In genomic region chr6:52177806-52178205, GRCm38 (mm10) we compare ENCODE assay signal across 14 mouse cellular contexts. TPM values are rescaled to one million over a fixed set of nuclear protein-coding genes. Genes with fewer than 3 reads are reported as not detected.
DNase-seq lines count a peak whose midpoint lies in the region; ATAC-seq and TF ChIP-seq lines count a peak whose summit lies in the region.
"Had no signal": no experiment of that assay in that cellular context is flagged by ENCODE, and none has a peak within 500 bp of the region (broad histone marks: within the 10 kb centered on the region; RNA-seq: fewer than 3 reads in every experiment).

No protein-coding gene starts in this region.

- peak overlapping the region; percentile 35; the same call in 1 of the 2 replicates for H3K27ac ChIP-seq in kidney, adult 2 months (ENCODE audit: insufficient read depth, low read depth, low read length)
- H3K27ac ChIP-seq in embryonic facial prominence, embryonic 10.5 days (replicated peaks): peak overlapping the region; percentile 73; the same call in 1 of the 2 replicates
- peak overlapping the region; percentile 100 for H3K27ac ChIP-seq in hindbrain, embryonic 14.5 days
- no peak overlapping the region for H3K27ac ChIP-seq in liver, postnatal 0 days (ENCODE audit: low read depth)
- no peak overlapping the region for H3K27ac ChIP-seq in forebrain, postnatal 0 days (ENCODE audit: low read depth, low read length)
- no peak overlapping the region for H3K27ac ChIP-seq in cerebellum, adult 2 months (ENCODE audit: insufficient read depth, low read length)

- no peak for TF ChIP-seq CTCF in kidney, adult 2 months (conservative IDR thresholded peaks at IDR 0.05; ENCODE audit: insufficient read depth, insufficient read length, low read depth, low read length)
- no peak for TF ChIP-seq CTCF in liver, postnatal 0 days (IDR thresholded peaks at IDR 0.05; ENCODE audit: low read depth)
- TF ChIP-seq CTCF in forebrain, postnatal 0 days (IDR thresholded peaks at IDR 0.05; ENCODE audit: low read depth): no peak
- no peak for TF ChIP-seq CTCF in cerebellum, adult 2 months (IDR thresholded peaks at IDR 0.05; ENCODE audit: borderline replicate concordance, insufficient read depth, low read depth, low read length)

- H3K9me3 ChIP-seq in embryonic facial prominence, embryonic 10.5 days: no peaks in the 10 kb centered on the region
- no peaks in the 10 kb centered on the region for H3K9me3 ChIP-seq in hindbrain, embryonic 14.5 days (ENCODE audit: control insufficient read depth, low read length)
- no peaks in the 10 kb centered on the region for H3K9me3 ChIP-seq in liver, postnatal 0 days (ENCODE audit: low read length)
- H3K9me3 ChIP-seq in forebrain, postnatal 0 days (ENCODE audit: low read length): no peaks in the 10 kb centered on the region

- no peak for TF ChIP-seq POLR2A in kidney, adult 2 months (IDR thresholded peaks at IDR 0.05; ENCODE audit: low read depth, low read length)
- no peak for TF ChIP-seq POLR2A in cerebellum, adult 2 months (IDR thresholded peaks at IDR 0.05; ENCODE audit: borderline replicate concordance, insufficient read depth, low read length)

- peak overlapping the region; percentile 16; the same call in 1 of the 2 replicates for H3K4me3 ChIP-seq in kidney, adult 2 months (ENCODE audit: insufficient read depth, low read depth, low read length)
- H3K4me3 ChIP-seq in embryonic facial prominence, embryonic 10.5 days: peak overlapping the region; percentile 46
- H3K4me3 ChIP-seq in hindbrain, embryonic 14.5 days (replicated peaks; ENCODE audit: low read length): peak overlapping the region; percentile 71
- H3K4me3 ChIP-seq in liver, postnatal 0 days (ENCODE audit: low read depth, low read length): no peak overlapping the region
- no peak overlapping the region for H3K4me3 ChIP-seq in forebrain, postnatal 0 days (ENCODE audit: low read depth, low read length)
- no peak overlapping the region for H3K4me3 ChIP-seq in cerebellum, adult 2 months (replicated peaks; ENCODE audit: insufficient read depth, low read depth, low read length)
- H3K4me3 ChIP-seq: myocyte had no signal

- no peaks in the 10 kb centered on the region for H3K27me3 ChIP-seq in kidney, adult 2 months (replicated peaks; ENCODE audit: control insufficient read depth, insufficient read depth, low read length)
- H3K27me3 ChIP-seq in embryonic facial prominence, embryonic 10.5 days (replicated peaks; ENCODE audit: low read depth, poor library complexity, severe bottlenecking): peaks cover 100% of the 10 kb centered on the region
- peaks cover 77% of the 10 kb centered on the region for H3K27me3 ChIP-seq in hindbrain, embryonic 14.5 days (ENCODE audit: control insufficient read depth, insufficient read depth, low read length)
- H3K27me3 ChIP-seq in liver, postnatal 0 days (ENCODE audit: insufficient read depth, low read length): peaks cover 67% of the 10 kb centered on the region
- peaks cover 95% of the 10 kb centered on the region for H3K27me3 ChIP-seq in forebrain, postnatal 0 days (ENCODE audit: insufficient read depth, low read length)
- peaks cover 3% of the 10 kb centered on the region; the same call in 1 of the 2 replicates for H3K27me3 ChIP-seq in cerebellum, adult 2 months (ENCODE audit: control insufficient read depth, insufficient read depth, low read length)

- no peaks in the 10 kb centered on the region for H3K36me3 ChIP-seq in kidney, adult 2 months (ENCODE audit: control insufficient read depth, insufficient read depth, low read length)
- no peaks in the 10 kb centered on the region for H3K36me3 ChIP-seq in embryonic facial prominence, embryonic 10.5 days (replicated peaks)
- no peaks in the 10 kb centered on the region for H3K36me3 ChIP-seq in hindbrain, embryonic 14.5 days (replicated peaks; ENCODE audit: control insufficient read depth, insufficient read depth)
- H3K36me3 ChIP-seq in liver, postnatal 0 days (replicated peaks; ENCODE audit: insufficient read depth, low read length): no peaks in the 10 kb centered on the region
- H3K36me3 ChIP-seq in forebrain, postnatal 0 days (ENCODE audit: insufficient read depth): no peaks in the 10 kb centered on the region

- TF ChIP-seq EP300 in liver, postnatal 0 days (IDR thresholded peaks at IDR 0.05; ENCODE audit: low read depth): no peak

- ATAC-seq in hindbrain, embryonic 14.5 days (ENCODE audit: low FRiP score): no peak
- ATAC-seq in liver, postnatal 0 days: no peak
- no peak for ATAC-seq in forebrain, postnatal 0 days
- ATAC-seq: forebrain, embryonic 14.5 days had no signal

- peaks cover 32% of the 10 kb centered on the region; the same call in 1 of the 2 replicates for H3K4me1 ChIP-seq in kidney, adult 2 months (ENCODE audit: control insufficient read depth, insufficient read depth, low read length)
- peaks cover 9% of the 10 kb centered on the region for H3K4me1 ChIP-seq in embryonic facial prominence, embryonic 10.5 days
- peaks cover 8% of the 10 kb centered on the region for H3K4me1 ChIP-seq in hindbrain, embryonic 14.5 days (replicated peaks; ENCODE audit: control insufficient read depth, insufficient read depth, low read length)
- peaks cover 4% of the 10 kb centered on the region; the same call in 1 of the 2 replicates for H3K4me1 ChIP-seq in liver, postnatal 0 days (ENCODE audit: insufficient read depth)
- no peaks in the 10 kb centered on the region for H3K4me1 ChIP-seq in forebrain, postnatal 0 days (ENCODE audit: insufficient read depth)
- H3K4me1 ChIP-seq in cerebellum, adult 2 months (ENCODE audit: control insufficient read depth, insufficient read depth, low read length): no peaks in the 10 kb centered on the region

- H3K9ac ChIP-seq in hindbrain, embryonic 14.5 days: peak overlapping the region; percentile 99
- H3K9ac ChIP-seq in liver, postnatal 0 days (replicated peaks): no peak overlapping the region
- H3K9ac ChIP-seq in forebrain, postnatal 0 days: no peak overlapping the region

- 38% methylated on average over 9 of the region's 9 CpGs for WGBS in kidney, adult 2 months
- 1% methylated on average over 9 of the region's 9 CpGs for WGBS in embryonic facial prominence, embryonic 10.5 days
- 1% methylated on average over 9 of the region's 9 CpGs for WGBS in hindbrain, embryonic 14.5 days
- WGBS in liver, postnatal 0 days (ENCODE audit: insufficient replicate concordance): 30% methylated on average over 9 of the region's 9 CpGs
- under 1% methylated on average over 9 of the region's 9 CpGs for WGBS in forebrain, postnatal 0 days
- 2% methylated on average over 9 of the region's 9 CpGs for WGBS in cerebellum, adult 2 months

- DNase-seq in kidney, adult 2 months: no peak
- no peak for DNase-seq in kidney, adult 11 months
- DNase-seq in embryonic facial prominence, embryonic 10.5 days (ENCODE audit: low spot score): peak; percentile 53
- DNase-seq in hindbrain, embryonic 14.5 days (ENCODE audit: low spot score): no peak
- DNase-seq in liver, postnatal 0 days: no peak
- DNase-seq in forebrain, postnatal 0 days: no peak
- DNase-seq in ovary, postnatal 14 days (ENCODE audit: low spot score): no peak
- DNase-seq in cerebellum, adult 2 months: no peak
- DNase-seq: cerebellum, postnatal 14 days; spleen, adult 18-20 months had no signal

- H3K4me2 ChIP-seq in hindbrain, embryonic 14.5 days (replicated peaks): peak overlapping the region; percentile 81
- H3K4me2 ChIP-seq in liver, postnatal 0 days (ENCODE audit: low read depth, low read length): peak overlapping the region; percentile 51
- no peak overlapping the region for H3K4me2 ChIP-seq in forebrain, postnatal 0 days (ENCODE audit: low read depth)

RNA-seq across cellular contexts. Expression of gene 5730596B20Rik, which starts 0.5 kb away (rescaled TPM):
- 0.19 and 0.22 TPM in 2 replicates for polyA plus RNA-seq in kidney, adult 2 months (2012; rRNA removed)
- polyA plus RNA-seq in embryonic facial prominence, embryonic 10.5 days (2016; fragmentation: Nextera tagmentation; extraction: Ambion mirVana): 0.12 and 0.64 TPM in 2 replicates
- 4.1 and 5.0 TPM in 2 replicates for polyA plus RNA-seq in hindbrain, embryonic 14.5 days (2014; fragmentation: Nextera tagmentation; extraction: Ambion mirVana)
- polyA plus RNA-seq in liver, postnatal 0 days (2015; fragmentation: Nextera tagmentation; extraction: Ambion mirVana): not detected in 2 replicates
- total RNA-seq in forebrain, postnatal 0 days (2014; rRNA removed): not detected in 2 replicates
- polyA plus RNA-seq in forebrain, postnatal 0 days (2015; fragmentation: Nextera tagmentation; extraction: Ambion mirVana): not detected in 2 replicates
- polyA plus RNA-seq in cerebellum, adult 2 months (2012; rRNA removed): 0.16 and 0.18 TPM in 2 replicates
- total RNA-seq: layer of hippocampus, adult 8-10 months had no signal
- polyA plus RNA-seq: forebrain, embryonic 14.5 days had no signal

RNA-seq across cellular contexts. Expression of gene Hoxa2, which starts 13.2 kb away (rescaled TPM):
- 1.3 and 1.6 TPM in 2 replicates for polyA plus RNA-seq in kidney, adult 2 months (2012; rRNA removed)
- polyA plus RNA-seq in embryonic facial prominence, embryonic 10.5 days (2016; fragmentation: Nextera tagmentation; extraction: Ambion mirVana): 8.7 and 16.7 TPM in 2 replicates
- 27.6 and 35.1 TPM in 2 replicates for polyA plus RNA-seq in hindbrain, embryonic 14.5 days (2014; fragmentation: Nextera tagmentation; extraction: Ambion mirVana)
- polyA plus RNA-seq in liver, postnatal 0 days (2015; fragmentation: Nextera tagmentation; extraction: Ambion mirVana): 0.39 and 0.63 TPM in 2 replicates
- total RNA-seq in forebrain, postnatal 0 days (2014; rRNA removed): not detected in 2 replicates
- not detected in 2 replicates for polyA plus RNA-seq in forebrain, postnatal 0 days (2015; fragmentation: Nextera tagmentation; extraction: Ambion mirVana)
- polyA plus RNA-seq in cerebellum, adult 2 months (2012; rRNA removed): 1.8 and 2.8 TPM in 2 replicates
- total RNA-seq: layer of hippocampus, adult 8-10 months had no signal
- polyA plus RNA-seq: forebrain, embryonic 14.5 days had no signal

RNA-seq across cellular contexts. Expression of gene Hoxa4, which starts 13.7 kb away (rescaled TPM):
- 2.8 TPM in 2 replicates for polyA plus RNA-seq in kidney, adult 2 months (2012; rRNA removed)
- polyA plus RNA-seq in embryonic facial prominence, embryonic 10.5 days (2016; fragmentation: Nextera tagmentation; extraction: Ambion mirVana): 0.09 TPM in 1 of 2 replicates, not detected in the other
- polyA plus RNA-seq in hindbrain, embryonic 14.5 days (2014; fragmentation: Nextera tagmentation; extraction: Ambion mirVana): 19.7 and 22.5 TPM in 2 replicates
- 0.13 and 0.30 TPM in 2 replicates for polyA plus RNA-seq in liver, postnatal 0 days (2015; fragmentation: Nextera tagmentation; extraction: Ambion mirVana)
- total RNA-seq in forebrain, postnatal 0 days (2014; rRNA removed): not detected in 2 replicates
- polyA plus RNA-seq in forebrain, postnatal 0 days (2015; fragmentation: Nextera tagmentation; extraction: Ambion mirVana): not detected in 2 replicates
- 4.1 and 5.1 TPM in 2 replicates for polyA plus RNA-seq in cerebellum, adult 2 months (2012; rRNA removed)
- total RNA-seq: layer of hippocampus, adult 8-10 months had no signal
- polyA plus RNA-seq: forebrain, embryonic 14.5 days had no signal

RNA-seq across cellular contexts. Expression of gene Hoxa1, which starts 19.7 kb away (rescaled TPM):
- polyA plus RNA-seq in kidney, adult 2 months (2012; rRNA removed): 1.2 and 1.3 TPM in 2 replicates
- 0.57 and 0.62 TPM in 2 replicates for polyA plus RNA-seq in embryonic facial prominence, embryonic 10.5 days (2016; fragmentation: Nextera tagmentation; extraction: Ambion mirVana)
- 2.6 and 3.0 TPM in 2 replicates for polyA plus RNA-seq in hindbrain, embryonic 14.5 days (2014; fragmentation: Nextera tagmentation; extraction: Ambion mirVana)
- 0.11 and 0.16 TPM in 2 replicates for polyA plus RNA-seq in liver, postnatal 0 days (2015; fragmentation: Nextera tagmentation; extraction: Ambion mirVana)
- 0.10 TPM in 1 of 2 replicates, not detected in the other for total RNA-seq in forebrain, postnatal 0 days (2014; rRNA removed)
- not detected in 2 replicates for polyA plus RNA-seq in forebrain, postnatal 0 days (2015; fragmentation: Nextera tagmentation; extraction: Ambion mirVana)
- 0.65 and 0.80 TPM in 2 replicates for polyA plus RNA-seq in cerebellum, adult 2 months (2012; rRNA removed)
- total RNA-seq: layer of hippocampus, adult 8-10 months; liver, adult 2 months had no signal
- polyA plus RNA-seq: forebrain, embryonic 14.5 days had no signal

RNA-seq across cellular contexts. Expression of gene Hoxa5, which starts 26.6 kb away (rescaled TPM):
- 6.9 and 8.1 TPM in 2 replicates for polyA plus RNA-seq in kidney, adult 2 months (2012; rRNA removed)
- polyA plus RNA-seq in embryonic facial prominence, embryonic 10.5 days (2016; fragmentation: Nextera tagmentation; extraction: Ambion mirVana): 0.23 TPM in 1 of 2 replicates, not detected in the other
- polyA plus RNA-seq in hindbrain, embryonic 14.5 days (2014; fragmentation: Nextera tagmentation; extraction: Ambion mirVana): 175 and 180 TPM in 2 replicates
- polyA plus RNA-seq in liver, postnatal 0 days (2015; fragmentation: Nextera tagmentation; extraction: Ambion mirVana): 0.58 and 0.73 TPM in 2 replicates
- total RNA-seq in forebrain, postnatal 0 days (2014; rRNA removed): not detected in 2 replicates
- not detected in 2 replicates for polyA plus RNA-seq in forebrain, postnatal 0 days (2015; fragmentation: Nextera tagmentation; extraction: Ambion mirVana)
- polyA plus RNA-seq in cerebellum, adult 2 months (2012; rRNA removed): 4.6 and 6.0 TPM in 2 replicates
- total RNA-seq: layer of hippocampus, adult 8-10 months had no signal
- polyA plus RNA-seq: forebrain, embryonic 14.5 days had no signal

Comparison
In these comparisons a context has a peak if more than half of its experiments do, and no peak if none do; other contexts are left out.
1. H3K27ac ChIP-seq: peak in kidney, adult 2 months (single experiment), embryonic facial prominence, embryonic 10.5 days (single experiment) and hindbrain, embryonic 14.5 days (single experiment); none in liver, postnatal 0 days (single experiment), forebrain, postnatal 0 days (single experiment) and cerebellum, adult 2 months (single experiment).
2. H3K4me3 ChIP-seq: peak in kidney, adult 2 months (single experiment), embryonic facial prominence, embryonic 10.5 days (single experiment) and hindbrain, embryonic 14.5 days (single experiment); none in liver, postnatal 0 days (single experiment), forebrain, postnatal 0 days (single experiment) and cerebellum, adult 2 months (single experiment).